Comparison of ENCODE assay signal across 14 mouse cellular contexts in the genomic region with DNA sequence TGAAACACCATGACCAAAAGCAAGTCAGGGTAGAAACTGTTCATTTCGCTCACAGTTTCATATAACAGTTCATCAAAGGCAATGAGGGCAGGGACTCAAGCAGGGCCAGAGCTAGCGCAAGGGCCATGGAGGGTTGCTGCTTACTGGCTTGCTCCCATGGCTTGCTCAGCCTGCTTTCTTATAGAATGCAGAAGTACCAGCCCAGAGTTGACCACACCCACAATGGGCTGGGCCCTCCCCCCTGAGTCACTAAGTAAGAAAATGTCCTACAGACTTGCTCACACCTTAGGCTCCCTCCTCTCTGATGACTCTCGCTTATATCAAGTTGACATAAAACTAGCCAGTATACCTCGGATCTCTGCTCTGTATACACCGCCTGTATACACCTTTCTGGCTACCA.
DNase-seq lines count a peak whose midpoint lies in the region; ATAC-seq and TF ChIP-seq lines count a peak whose summit lies in the region.
"Had no signal": no experiment of that assay in that cellular context is flagged by ENCODE, and none has a peak within 500 bp of the region (broad histone marks: within the 10 kb centered on the region; RNA-seq: fewer than 3 reads in every experiment).

No protein-coding gene starts in this region.

- ATAC-seq in heart, embryonic 14.5 days (ENCODE audit: insufficient number of reproducible peaks, insufficient read depth, low FRiP score, low read depth), result peak; percentile 45; the same call in 1 of the 2 replicates
- ATAC-seq in forebrain, postnatal 0 days, result 0 out of 2 replicates have a peak, but pooled peaks have one; percentile 2
- ATAC-seq: CD4-positive, CD25-positive, alpha-beta regulatory T cell, adult 4 months; inflammation-experienced regulatory T-cells, adult 6 months had no signal

- no peak for TF ChIP-seq CTCF in ES-Bruce4 (IDR thresholded peaks at IDR 0.05; ENCODE audit: low read depth, low read length)
- TF ChIP-seq CTCF in forebrain, postnatal 0 days (IDR thresholded peaks at IDR 0.05; ENCODE audit: low read depth), result no peak

- TF ChIP-seq EP300 in ES-Bruce4 (IDR thresholded peaks at IDR 0.05; ENCODE audit: insufficient read depth, low read depth, low read length), result no peak

- H3K9me3 ChIP-seq in heart, embryonic 14.5 days (ENCODE audit: control insufficient read depth, low read length), result no peaks in the 10 kb centered on the region
- H3K9me3 ChIP-seq in ES-Bruce4 (replicated peaks; ENCODE audit: control insufficient read depth, insufficient read depth, low read length, poor library complexity, severe bottlenecking), result no peaks in the 10 kb centered on the region
- no peaks in the 10 kb centered on the region for H3K9me3 ChIP-seq in forebrain, postnatal 0 days (ENCODE audit: low read length)
- H3K9me3 ChIP-seq: kidney, embryonic 15.5 days had no signal

- no peak for TF ChIP-seq POLR2A in ES-Bruce4 (IDR thresholded peaks at IDR 0.05; ENCODE audit: insufficient read depth, low read length)

- no peak overlapping the region for H3K4me3 ChIP-seq in heart, embryonic 14.5 days (ENCODE audit: control insufficient read depth in 1 of 2, insufficient read depth in 1 of 2, low read depth in 1 of 2, low read length in 2 of 2)
- no peak overlapping the region for H3K4me3 ChIP-seq in ES-Bruce4 (ENCODE audit: low read depth, low read length)
- H3K4me3 ChIP-seq in forebrain, postnatal 0 days (ENCODE audit: low read depth, low read length), result no peak overlapping the region
- H3K4me3 ChIP-seq: erythroblast, embryonic 14.5 days; kidney, embryonic 15.5 days; layer of hippocampus, adult 2 months had no signal

- no peaks in the 10 kb centered on the region for H3K36me3 ChIP-seq in heart, embryonic 14.5 days (ENCODE audit: control insufficient read depth, insufficient read depth, low read length)
- H3K36me3 ChIP-seq in ES-Bruce4 (ENCODE audit: control insufficient read depth, insufficient read depth, low read length, poor library complexity, severe bottlenecking), result no peaks in the 10 kb centered on the region
- no peaks in the 10 kb centered on the region for H3K36me3 ChIP-seq in forebrain, postnatal 0 days (ENCODE audit: insufficient read depth)
- H3K36me3 ChIP-seq: kidney, embryonic 15.5 days had no signal

- H3K4me1 ChIP-seq in heart, embryonic 14.5 days (ENCODE audit: control insufficient read depth in 2 of 2, insufficient read depth in 2 of 2, low read length in 2 of 2), result peaks cover 5 to 6% of the 10 kb centered on the region in 2 experiments; a peak in 1 of 4 replicates
- peaks cover 2% of the 10 kb centered on the region for H3K4me1 ChIP-seq in ES-Bruce4 (ENCODE audit: control insufficient read depth, insufficient read depth, low read length)
- no peaks in the 10 kb centered on the region; the same call in 1 of the 2 replicates for H3K4me1 ChIP-seq in forebrain, postnatal 0 days (ENCODE audit: insufficient read depth)

- no peak overlapping the region for H3K4me2 ChIP-seq in heart, embryonic 14.5 days (ENCODE audit: low read length)
- no peak overlapping the region for H3K4me2 ChIP-seq in forebrain, postnatal 0 days (ENCODE audit: low read depth)
- H3K4me2 ChIP-seq: kidney, embryonic 15.5 days had no signal

- H3K27me3 ChIP-seq in heart, embryonic 14.5 days (ENCODE audit: control insufficient read depth, insufficient read depth, low read length), result no peaks in the 10 kb centered on the region
- H3K27me3 ChIP-seq in ES-Bruce4 (ENCODE audit: control insufficient read depth, insufficient read depth, low read length, poor library complexity, severe bottlenecking), result no peaks in the 10 kb centered on the region
- H3K27me3 ChIP-seq in forebrain, postnatal 0 days (ENCODE audit: insufficient read depth, low read length), result peaks cover 3% of the 10 kb centered on the region; the same call in 1 of the 2 replicates
- H3K27me3 ChIP-seq: kidney, embryonic 15.5 days had no signal

- no peak for DNase-seq in heart, postnatal 25 days (ENCODE audit: low spot score)
- DNase-seq in 416B (ENCODE audit: low read depth), result peak; percentile 23
- no peak for DNase-seq in forebrain, postnatal 0 days
- DNase-seq in thymus, adult 18-20 months, result no peak
- no peak for DNase-seq in urinary bladder, adult 2 months (ENCODE audit: low spot score)
- DNase-seq: adrenal gland, postnatal 25 days; cerebellum, adult 9-11 months had no signal

- intact Hi-C loops in heart, postnatal 25 days (cut with DNase I), result no loop called here

- no peak overlapping the region for H3K9ac ChIP-seq in heart, embryonic 14.5 days (ENCODE audit: low read length)
- H3K9ac ChIP-seq in ES-Bruce4 (ENCODE audit: low read depth, poor library complexity, severe bottlenecking), result no peak overlapping the region
- H3K9ac ChIP-seq in forebrain, postnatal 0 days, result no peak overlapping the region
- H3K9ac ChIP-seq: kidney, embryonic 15.5 days had no signal

- WGBS in heart, embryonic 14.5 days, result 89% methylated on average over 5 of the region's 5 CpGs
- WGBS in forebrain, postnatal 0 days, result 93% methylated on average over 5 of the region's 5 CpGs

- H3K27ac ChIP-seq in heart, embryonic 14.5 days (replicated peaks in 1 of 2; ENCODE audit: control insufficient read depth in 1 of 2, insufficient read depth in 1 of 2, low read depth in 2 of 2, low read length in 2 of 2), result no peak overlapping the region; a peak in 2 of 4 replicates
- peak overlapping the region; percentile 21; the same call in 1 of the 2 replicates for H3K27ac ChIP-seq in ES-Bruce4 (ENCODE audit: insufficient read depth, low read length)
- H3K27ac ChIP-seq in forebrain, postnatal 0 days (ENCODE audit: low read depth, low read length), result no peak overlapping the region
- H3K27ac ChIP-seq: kidney, embryonic 15.5 days; layer of hippocampus, adult 2 months had no signal
